28 mouse cellular contexts compared by ENCODE assay signal in genomic region chr11:62995066-62995754, GRCm38 (mm10). TPM values are rescaled to one million over a fixed set of nuclear protein-coding genes. Genes with fewer than 3 reads are reported as not detected.
DNase-seq lines count a peak whose midpoint lies in the region; ATAC-seq and TF ChIP-seq lines count a peak whose summit lies in the region.
"Had no signal": no experiment of that assay in that cellular context is flagged by ENCODE, and none has a peak within 500 bp of the region (broad histone marks: within the 10 kb centered on the region; RNA-seq: fewer than 3 reads in every experiment).

No protein-coding gene starts in this region.

- no peaks in the 10 kb centered on the region for H3K36me3 ChIP-seq in heart, embryonic 11.5 days (ENCODE audit: control insufficient read depth, insufficient read depth, low read length)
- no peaks in the 10 kb centered on the region for H3K36me3 ChIP-seq in kidney, embryonic 15.5 days
- H3K36me3 ChIP-seq in lung, postnatal 0 days (ENCODE audit: insufficient read depth, low read length): no peaks in the 10 kb centered on the region
- H3K36me3 ChIP-seq: forebrain, embryonic 12.5 days; hindbrain, embryonic 15.5 days; neural tube, embryonic 15.5 days had no signal

- TF ChIP-seq POLR2A in lung, adult 2 months (IDR thresholded peaks at IDR 0.05; ENCODE audit: borderline replicate concordance, extremely low read depth, low read depth, low read length): no peak

- H3K4me2 ChIP-seq in heart, embryonic 11.5 days: no peak overlapping the region
- no peak overlapping the region for H3K4me2 ChIP-seq in kidney, embryonic 15.5 days
- H3K4me2 ChIP-seq in lung, postnatal 0 days (replicated peaks; ENCODE audit: low read depth, low read length): no peak overlapping the region
- H3K4me2 ChIP-seq: forebrain, embryonic 12.5 days; hindbrain, embryonic 15.5 days; liver, embryonic 11.5 days; midbrain, embryonic 11.5 days; neural tube, embryonic 15.5 days had no signal

- H3K9me3 ChIP-seq in heart, embryonic 11.5 days (replicated peaks; ENCODE audit: control insufficient read depth, low read length): no peaks in the 10 kb centered on the region
- no peaks in the 10 kb centered on the region for H3K9me3 ChIP-seq in kidney, embryonic 15.5 days (replicated peaks)
- no peaks in the 10 kb centered on the region for H3K9me3 ChIP-seq in lung, postnatal 0 days (ENCODE audit: low read length)
- H3K9me3 ChIP-seq: forebrain, embryonic 12.5 days; hindbrain, embryonic 15.5 days; neural tube, embryonic 15.5 days had no signal

- TF ChIP-seq EP300 in lung, postnatal 0 days (IDR thresholded peaks at IDR 0.05): no peak

- no peak for TF ChIP-seq CTCF in lung, postnatal 0 days (IDR thresholded peaks at IDR 0.05)
- TF ChIP-seq CTCF in lung, adult 2 months (IDR thresholded peaks at IDR 0.05; ENCODE audit: insufficient read depth, low read length): no peak

- no peak for DNase-seq in heart, postnatal 14 days
- DNase-seq in kidney, postnatal 14 days: no peak
- no peak for DNase-seq in lung, postnatal 0 days (ENCODE audit: low spot score)
- no peak for DNase-seq in lung, adult 2 months
- DNase-seq in yolk sac, embryonic 10.5 days (ENCODE audit: low spot score): peak; percentile 56
- DNase-seq in cerebellum, postnatal 4 days (ENCODE audit: low spot score in 2 of 2): no peak
- DNase-seq: cerebellum, adult 11 months; cerebellum, adult 9-11 months; liver, postnatal 0 days; right cerebral cortex, adult 18-20 months; right cerebral cortex, postnatal 4 days; thymus, adult 2 months had no signal

- H3K9ac ChIP-seq in heart, embryonic 11.5 days (ENCODE audit: low read depth, low read length): no peak overlapping the region
- H3K9ac ChIP-seq in kidney, embryonic 15.5 days: no peak overlapping the region
- H3K9ac ChIP-seq in lung, postnatal 0 days (replicated peaks; ENCODE audit: low read depth): no peak overlapping the region
- H3K9ac ChIP-seq: forebrain, embryonic 12.5 days; hindbrain, embryonic 15.5 days; liver, postnatal 0 days; neural tube, embryonic 15.5 days had no signal

- intact Hi-C loops in heart, postnatal 14 days (cut with DNase I): no loop called here

- H3K27me3 ChIP-seq in heart, embryonic 11.5 days (ENCODE audit: control insufficient read depth, insufficient read depth, low read length): no peaks in the 10 kb centered on the region
- H3K27me3 ChIP-seq in kidney, embryonic 15.5 days: no peaks in the 10 kb centered on the region
- H3K27me3 ChIP-seq in lung, postnatal 0 days (replicated peaks; ENCODE audit: insufficient read depth, low read length): no peaks in the 10 kb centered on the region
- H3K27me3 ChIP-seq: forebrain, embryonic 12.5 days; hindbrain, embryonic 15.5 days; neural tube, embryonic 15.5 days had no signal

- no peak for ATAC-seq in heart, embryonic 11.5 days (replicated peaks; ENCODE audit: insufficient number of reproducible peaks, low FRiP score, low TSS enrichment)
- no peak for ATAC-seq in kidney, embryonic 15.5 days (replicated peaks; ENCODE audit: low FRiP score)
- no peak for ATAC-seq in lung, postnatal 0 days
- ATAC-seq: liver, postnatal 0 days had no signal

- no peak overlapping the region for H3K4me3 ChIP-seq in heart, embryonic 11.5 days (ENCODE audit: low read depth, low read length)
- no peak overlapping the region for H3K4me3 ChIP-seq in kidney, embryonic 15.5 days (replicated peaks)
- H3K4me3 ChIP-seq in lung, postnatal 0 days (ENCODE audit: low read depth, low read length): no peak overlapping the region
- H3K4me3 ChIP-seq in lung, adult 2 months (replicated peaks; ENCODE audit: extremely low read depth, low read depth, low read length): no peak overlapping the region
- H3K4me3 ChIP-seq: forebrain, embryonic 12.5 days; hindbrain, embryonic 15.5 days; neural tube, embryonic 15.5 days had no signal

- WGBS in heart, embryonic 11.5 days (ENCODE audit: insufficient replicate concordance): 69% methylated on average over 9 of the region's 9 CpGs
- 84% methylated on average over 9 of the region's 9 CpGs for WGBS in kidney, embryonic 15.5 days
- WGBS in lung, postnatal 0 days: 66% methylated on average over 9 of the region's 9 CpGs
- WGBS in lung, adult 2 months: 81% methylated on average over 9 of the region's 9 CpGs

- H3K27ac ChIP-seq in heart, embryonic 11.5 days (ENCODE audit: low read depth, low read length): 0 out of 2 replicates have a peak overlapping the region, but pooled peaks have one; percentile 10
- H3K27ac ChIP-seq in kidney, embryonic 15.5 days: 0 out of 2 replicates have a peak overlapping the region, but pooled peaks have one; percentile 55
- H3K27ac ChIP-seq in lung, postnatal 0 days (ENCODE audit: low read length): peak overlapping the region; percentile 87
- H3K27ac ChIP-seq: forebrain, embryonic 12.5 days; hindbrain, embryonic 15.5 days; neural tube, embryonic 15.5 days had no signal

- H3K4me1 ChIP-seq in heart, embryonic 11.5 days (ENCODE audit: control insufficient read depth, insufficient read depth, low read length): peaks cover 23% of the 10 kb centered on the region
- peaks cover 36% of the 10 kb centered on the region for H3K4me1 ChIP-seq in kidney, embryonic 15.5 days
- H3K4me1 ChIP-seq in lung, postnatal 0 days (ENCODE audit: insufficient read depth, low read depth, low read length): peaks cover 25% of the 10 kb centered on the region
- peaks cover 16% of the 10 kb centered on the region for H3K4me1 ChIP-seq in lung, adult 2 months (ENCODE audit: control insufficient read depth, insufficient read depth, low read length)

RNA-seq across cellular contexts. Expression of gene Cdrt4, which starts 44.2 kb away (rescaled TPM):
- 0.54 TPM in 1 of 2 replicates, not detected in the other for polyA plus RNA-seq in heart, embryonic 11.5 days (2014; fragmentation: Nextera tagmentation; extraction: Ambion mirVana)
- total RNA-seq in heart, postnatal 14 days (2021): not detected
- polyA plus RNA-seq in kidney, embryonic 15.5 days (2015; fragmentation: Nextera tagmentation; extraction: Ambion mirVana): not detected in 2 replicates
- polyA plus RNA-seq in lung, postnatal 0 days (2015; fragmentation: Nextera tagmentation; extraction: Ambion mirVana): 0.23 TPM in 1 of 2 replicates, not detected in the other
- polyA plus RNA-seq in lung, adult 2 months (2012; rRNA removed): 0.18 and 0.73 TPM in 2 replicates
- total RNA-seq: adrenal gland, adult 2 months; gastrocnemius, adult 18-20 months; layer of hippocampus, postnatal 10 days; left cerebral cortex, adult 8-10 months; megakaryocyte progenitor cell, adult 5-6 weeks; midbrain, postnatal 0 days had no signal
- polyA plus RNA-seq: cortical plate, adult 2 months; embryonic facial prominence, embryonic 11.5 days; forebrain, embryonic 12.5 days; hindbrain, embryonic 15.5 days; kidney, embryonic 14.5 days; liver, embryonic 11.5 days; liver, postnatal 0 days; midbrain, embryonic 11.5 days; midbrain, postnatal 0 days; neural tube, embryonic 15.5 days; thymus, adult 2 months had no signal

Comparison
In these comparisons a context has a peak if more than half of its experiments do, and no peak if none do; other contexts are left out.
1. H3K27ac ChIP-seq: peak in every context shown above with its lines; median percentile 87 in lung, postnatal 0 days; 55 in kidney, embryonic 15.5 days; 10 in heart, embryonic 11.5 days.